Mouse (Mus musculus) hindbrain, embryonic 11.5 days (tissue): Measurements from ENCODE around the gene Cdk4. TPM values are rescaled to one million over a fixed set of nuclear protein-coding genes. Genes with fewer than 3 reads are reported as not detected.
"Not testable (repeated sequence)": the region's sequence is repeated elsewhere in the genome, so short reads cannot be mapped to it uniquely, and the experiment has no call there.

ENCODE experiments used
- ATAC-seq: fragments of 200-750 bp; cut with Nextera tagmentation; 2 replicates; pipeline ENCODE4 v1.8.0; 2017; ENCODE audit warnings: mild to moderate bottlenecking, moderate TSS enrichment, moderate library complexity; ENCODE audit not compliant: low FRiP score
- DNase-seq: peaks from one replicate; pipeline ENCODE4 v3.0.0-alpha.2; 2015; ENCODE audit warnings: low spot score
- H3K27ac ChIP-seq: fragments of 300-500 bp; sonication (generic); 2 replicates; pipeline ENCODE4 v1.5.1; 2014; ENCODE audit warnings: mild to moderate bottlenecking, low read depth, low read length
- H3K27me3 ChIP-seq: fragments of 300-500 bp; sonication (generic); 2 replicates; pipeline ENCODE4 v1.6.1; 2014; ENCODE audit warnings: mild to moderate bottlenecking, low read length, moderate library complexity, mixed read lengths; ENCODE audit not compliant: control insufficient read depth, insufficient read depth
- H3K36me3 ChIP-seq: fragments of 300-500 bp; sonication (generic); 2 replicates; pipeline ENCODE4 v1.6.1; 2014; ENCODE audit warnings: mild to moderate bottlenecking, low read length, moderate library complexity, mixed read lengths; ENCODE audit not compliant: control insufficient read depth, insufficient read depth
- H3K4me1 ChIP-seq: fragments of 300-500 bp; sonication (generic); replicated peaks from 2 replicates; pipeline ENCODE4 v1.6.1; 2014; ENCODE audit warnings: low read length, mixed read lengths; ENCODE audit not compliant: control insufficient read depth, insufficient read depth
- H3K4me2 ChIP-seq: fragments of 300-500 bp; sonication (generic); replicated peaks from 2 replicates; pipeline ENCODE4 v1.6.1; 2014; ENCODE audit warnings: mild to moderate bottlenecking, low read depth, low read length
- H3K4me3 ChIP-seq: fragments of 300-500 bp; sonication (generic); 2 replicates; pipeline ENCODE4 v1.5.1; 2014; ENCODE audit warnings: low read depth, low read length
- H3K9ac ChIP-seq: fragments of 300-500 bp; sonication (generic); 2 replicates; pipeline ENCODE4 v1.6.1; 2014; ENCODE audit warnings: low read depth, low read length
- H3K9me3 ChIP-seq: fragments of 300-500 bp; sonication (generic); 2 replicates; pipeline ENCODE4 v1.6.1; 2016; ENCODE audit warnings: low read length; ENCODE audit not compliant: control insufficient read depth
- WGBS: fragments of 180-500 bp; shearing (Covaris S2); extraction: QIAGEN DNeasy Blood & Tissue Kit; methylation state at CpG from one replicate; pipeline ENCODE4 v1.1.7; 2014; 5-methylcytosine and 5-hydroxymethylcytosine counted together
- polyA plus RNA-seq: library from polyadenylated mRNA; unstranded; fragments of >200 nt; fragmentation: Nextera tagmentation; extraction: Ambion mirVana; gene quantifications from 2 replicates; pipeline ENCODE4 v1.2.1, GENCODE M21; 2014

Cdk4 gene
- polyA plus RNA-seq, 1 experiment from 2014 or later: 2,639 TPM

- H3K9ac ChIP-seq: no peak overlapping the region; the same call in 1 of the 2 replicates
- H3K27ac ChIP-seq: no peak overlapping the region
- H3K36me3 ChIP-seq: peaks cover 22% of the 10 kb centered on the region
- peak overlapping the region; percentile 91 for H3K4me2 ChIP-seq
- H3K9me3 ChIP-seq: no peaks in the 10 kb centered on the region
- ATAC-seq (no peak), DNase-seq (no peak)
- H3K4me3 ChIP-seq: peak overlapping the region; percentile 53
- WGBS: 83% methylated on average over 9 of the region's 9 CpGs
- no peaks in the 10 kb centered on the region for H3K27me3 ChIP-seq
- peaks cover 4% of the 10 kb centered on the region; the same call in 1 of the 2 replicates for H3K4me1 ChIP-seq
Measured at GRCm38 (mm10) chr10:127068360-127069038, 5.2 kb downstream of the Cdk4 start.

- peak overlapping the region; percentile 53 for H3K4me3 ChIP-seq
- peak; percentile 82 for ATAC-seq
- WGBS: 6% methylated on average over 30 of the region's 30 CpGs
- H3K4me2 ChIP-seq: peak overlapping the region; percentile 91
- no peaks in the 10 kb centered on the region for H3K27me3 ChIP-seq
- no peaks in the 10 kb centered on the region for H3K9me3 ChIP-seq
- no peak for DNase-seq
- peak overlapping the region; percentile 79 for H3K27ac ChIP-seq
- H3K4me1 ChIP-seq: peaks cover 4% of the 10 kb centered on the region; the same call in 1 of the 2 replicates
- peak overlapping the region; percentile 52 for H3K9ac ChIP-seq
- H3K36me3 ChIP-seq: peaks cover 22% of the 10 kb centered on the region
Measured at GRCm38 (mm10) chr10:127069281-127070189, 6.2 kb downstream of the Cdk4 start.

GRCm38 (mm10) chr10:127070190-127071121, 7.1 kb downstream of the Cdk4 start, which contains the start of gene Tspan31:
Gene Tspan31 (minus strand): TSS chr10:127070264.
- 3% methylated on average over 36 of the region's 36 CpGs for WGBS
- Histone ChIP-seq H3K9me3 (no peaks in the 10 kb centered on the region), H3K4me1 (no peaks in the 10 kb centered on the region; the same call in 1 of the 2 replicates), H3K4me3 (peak within 1 kb of the TSS; percentile 53), H3K27ac (peak within 1 kb of the TSS; percentile 79), H3K4me2 (peak within 1 kb of the TSS; percentile 91), H3K36me3 (peaks cover 15% of the 10 kb centered on the region), H3K9ac (peak within 1 kb of the TSS; percentile 74), H3K27me3 (no peaks in the 10 kb centered on the region)
- DNase-seq: peak; percentile 90
- peak; percentile 91 for ATAC-seq

- Histone ChIP-seq H3K4me1 (no peaks in the 10 kb centered on the region; the same call in 1 of the 2 replicates), H3K27me3 (no peaks in the 10 kb centered on the region), H3K4me3 (peak overlapping the region; percentile 53), H3K9ac (peak overlapping the region; percentile 74; the same call in 1 of the 2 replicates), H3K4me2 (peak overlapping the region; percentile 86), H3K36me3 (peaks cover 10% of the 10 kb centered on the region), H3K27ac (no peak overlapping the region), H3K9me3 (no peaks in the 10 kb centered on the region)
- 82% methylated on average over 9 of the region's 9 CpGs for WGBS
- no peak for ATAC-seq
- DNase-seq: no peak
Measured at GRCm38 (mm10) chr10:127071203-127071602, 7.9 kb downstream of the Cdk4 start.

DNA sequence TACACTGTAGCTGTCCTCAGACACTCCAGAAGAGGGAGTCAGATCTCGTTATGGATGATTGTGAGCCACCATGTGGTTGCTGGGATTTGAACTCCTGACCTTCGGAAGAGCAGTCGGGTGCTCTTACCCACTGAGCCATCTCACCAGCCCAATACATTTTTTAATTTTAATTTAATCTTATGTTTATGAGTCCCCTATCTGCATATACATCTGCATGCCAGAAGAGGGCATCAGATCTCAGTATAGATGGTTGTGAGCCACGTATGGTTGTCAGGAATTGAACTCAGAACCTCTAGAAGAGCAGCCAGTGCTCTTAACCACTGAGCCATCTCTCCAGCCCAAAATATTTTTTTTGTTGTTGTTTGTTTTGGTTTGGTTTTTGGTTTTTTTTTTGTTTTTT, 8.9 kb downstream of the Cdk4 start:
- not testable (repeated sequence) for H3K36me3 ChIP-seq, ATAC-seq, H3K4me2 ChIP-seq, H3K9ac ChIP-seq, H3K27me3 ChIP-seq, H3K4me3 ChIP-seq, H3K9me3 ChIP-seq, H3K27ac ChIP-seq, H3K4me1 ChIP-seq, DNase-seq
- WGBS: 83% methylated on average over 4 of the region's 4 CpGs

GRCm38 (mm10) chr10:127072969-127073368, 9.6 kb downstream of the Cdk4 start:
- H3K36me3 ChIP-seq, H3K4me2 ChIP-seq, H3K27ac ChIP-seq, H3K9me3 ChIP-seq, ATAC-seq, H3K9ac ChIP-seq, DNase-seq, H3K4me3 ChIP-seq, H3K27me3 ChIP-seq, H3K4me1 ChIP-seq: not testable (repeated sequence)
- 75% methylated on average over 2 of the region's 2 CpGs for WGBS

DNA sequence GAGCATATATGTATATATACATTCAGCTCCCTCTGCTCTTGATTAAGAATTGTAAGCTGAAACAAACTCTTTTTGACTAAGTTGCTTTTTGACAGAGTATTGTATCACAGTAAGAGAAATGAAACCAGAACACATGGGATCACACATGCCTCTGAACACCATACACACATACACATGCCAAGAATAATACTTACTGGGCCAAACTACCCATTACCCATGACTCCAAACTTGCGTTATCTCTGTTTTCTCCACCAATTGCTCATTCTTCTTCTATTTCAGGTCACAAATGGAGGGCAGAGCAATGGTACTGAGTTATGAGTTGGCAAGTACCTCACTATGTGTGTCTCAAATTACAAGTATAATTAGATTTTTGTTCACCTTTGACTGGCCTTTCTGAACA, 10.6 kb downstream of the Cdk4 start:
- H3K4me3 ChIP-seq: no peak overlapping the region
- H3K4me1 ChIP-seq: peaks cover 3% of the 10 kb centered on the region; the same call in 1 of the 2 replicates
- H3K36me3 ChIP-seq: no peaks in the 10 kb centered on the region
- H3K9me3 ChIP-seq: no peaks in the 10 kb centered on the region
- WGBS: 95% methylated on average over 1 of the region's 1 CpGs
- H3K27ac ChIP-seq: no peak overlapping the region
- DNase-seq (no peak), ATAC-seq (no peak)
- H3K9ac ChIP-seq: no peak overlapping the region
- no peak overlapping the region for H3K4me2 ChIP-seq
- peaks cover 9% of the 10 kb centered on the region for H3K27me3 ChIP-seq

DNA sequence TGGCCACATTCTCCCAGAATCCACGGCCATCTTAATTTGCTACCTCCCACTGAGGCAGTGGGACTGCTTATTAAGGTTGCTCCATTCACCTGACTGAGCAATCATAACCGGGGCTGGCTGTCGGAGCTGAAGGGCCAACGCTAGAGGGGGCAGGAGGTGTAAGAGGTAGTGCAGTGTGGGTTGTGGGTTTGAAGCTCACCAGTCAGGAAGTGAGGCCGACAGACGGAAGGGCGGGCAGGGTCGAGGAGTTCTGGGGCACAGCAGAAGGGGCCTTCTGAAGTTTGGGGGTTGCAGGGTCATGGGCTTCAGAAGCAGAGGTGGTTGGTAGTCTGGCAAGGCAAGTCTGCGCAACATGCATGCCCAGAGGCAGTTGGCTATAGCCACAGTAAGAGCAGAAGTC, 11.7 kb downstream of the Cdk4 start, which contains the start of gene Agap2:
Gene Agap2 (plus strand): TSS at position 205 of the 400 bp plus-strand sequence.
- Histone ChIP-seq H3K9ac (no peak within 1 kb of the TSS), H3K9me3 (no peaks in the 10 kb centered on the region), H3K4me3 (no peak within 1 kb of the TSS), H3K27me3 (peaks cover 20% of the 10 kb centered on the region), H3K36me3 (no peaks in the 10 kb centered on the region), H3K4me2 (no peak within 1 kb of the TSS), H3K27ac (no peak within 1 kb of the TSS), H3K4me1 (peaks cover 10% of the 10 kb centered on the region; the same call in 1 of the 2 replicates)
- WGBS: 69% methylated on average over 9 of the region's 9 CpGs
- no peak for DNase-seq
- no peak for ATAC-seq
